Mouse (Mus musculus) megakaryocyte, embryonic 14.5 days (primary cell): ENCODE data around the gene Colca2.

ENCODE experiments used
- FLI1 ChIP-seq: IDR thresholded peaks from 2 replicates; pipeline ENCODE4 v1.6.1; 2012; ENCODE audit warnings: low read length, inconsistent platforms, mixed read lengths
- GATA1 ChIP-seq: IDR thresholded peaks from 3 replicates; pipeline ENCODE4 v1.6.1; 2012; ENCODE audit warnings: mixed read lengths, low read length, inconsistent platforms, borderline replicate concordance

DNA sequence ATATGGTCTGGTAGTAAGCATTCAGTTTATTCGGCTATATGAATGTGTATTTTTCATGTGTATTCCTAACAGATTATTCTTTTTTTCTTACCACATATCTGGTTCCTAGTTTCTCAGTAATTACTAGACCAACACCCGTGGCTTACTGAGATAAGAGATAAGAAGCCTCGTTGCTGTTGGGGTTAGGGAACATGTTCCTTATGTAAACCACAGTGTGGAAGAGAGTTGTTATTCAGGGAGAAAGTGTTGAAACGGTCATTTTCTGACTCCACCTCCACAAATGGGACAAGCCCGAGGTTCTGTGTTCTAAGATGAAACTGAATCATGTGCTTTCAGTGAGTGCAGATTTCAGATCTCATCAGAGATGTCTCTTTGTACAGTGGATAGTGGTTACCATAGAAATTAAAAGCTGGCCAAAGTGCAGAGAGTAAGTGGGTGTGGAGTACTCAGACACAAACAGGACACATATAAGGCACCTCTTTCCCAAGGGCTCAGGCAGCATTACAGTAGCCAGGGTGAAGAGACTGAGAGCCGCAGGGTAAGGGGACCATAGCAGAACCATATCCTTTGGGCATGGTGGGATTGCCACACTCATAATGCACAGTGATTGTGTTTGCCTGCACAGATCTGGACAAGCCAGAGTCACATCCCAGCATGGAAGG lies 37.2 kb upstream of the Colca2 start:
- TF ChIP-seq FLI1 (no peak), GATA1 (no peak)
